Mouse (Mus musculus) heart, embryonic 16.5 days (tissue): ENCODE data around the gene Hpca. TPM values are rescaled to one million over a fixed set of nuclear protein-coding genes. Genes with fewer than 3 reads are reported as not detected.

Source experiments
- ATAC-seq: fragments of 200-750 bp; cut with Nextera tagmentation; replicated peaks from 2 replicates; pipeline ENCODE4 v1.8.0; 2017; ENCODE audit warnings: moderate number of reproducible peaks; ENCODE audit not compliant: insufficient read depth, low FRiP score; ENCODE audit errors: extremely low read depth
- H3K27ac ChIP-seq: fragments of 300-500 bp; sonication (generic); 2 replicates; pipeline ENCODE4 v1.5.1; 2014; ENCODE audit warnings: mild to moderate bottlenecking, low read length, control low read depth, moderate library complexity
- H3K27me3 ChIP-seq: fragments of 300-500 bp; sonication (generic); 2 replicates; pipeline ENCODE4 v1.6.1; 2014; ENCODE audit warnings: low read length, mixed read lengths; ENCODE audit not compliant: control insufficient read depth, insufficient read depth
- H3K36me3 ChIP-seq: fragments of 300-500 bp; sonication (generic); 2 replicates; pipeline ENCODE4 v1.6.1; 2014; ENCODE audit not compliant: control insufficient read depth, insufficient read depth
- H3K4me1 ChIP-seq: fragments of 300-500 bp; sonication (generic); 2 replicates; pipeline ENCODE4 v1.6.1; 2014; ENCODE audit warnings: low read length, mixed read lengths; ENCODE audit not compliant: control insufficient read depth, insufficient read depth
- H3K4me2 ChIP-seq: fragments of 300-500 bp; sonication (generic); 2 replicates; pipeline ENCODE4 v1.6.1; 2014; ENCODE audit warnings: low read depth, mild to moderate bottlenecking, control low read depth, low read length
- H3K4me3 ChIP-seq: fragments of 300-500 bp; sonication (generic); 2 replicates; pipeline ENCODE4 v1.5.1; 2014; ENCODE audit warnings: mild to moderate bottlenecking, control low read depth, low read length
- H3K9ac ChIP-seq: fragments of 300-500 bp; sonication (generic); 2 replicates; pipeline ENCODE4 v1.6.1; 2014; ENCODE audit warnings: low read length, control low read depth
- H3K9me3 ChIP-seq: fragments of 300-500 bp; sonication (generic); replicated peaks from 2 replicates; pipeline ENCODE4 v1.6.1; 2016; ENCODE audit warnings: low read length; ENCODE audit not compliant: control insufficient read depth
- whole genome bisulfite sequencing: fragments of 180-500 bp; shearing (Covaris S2); extraction: QIAGEN DNeasy Blood & Tissue Kit; methylation state at CpG from one replicate; pipeline ENCODE4 v1.1.7; 2014; 5-methylcytosine and 5-hydroxymethylcytosine counted together
- polyA plus RNA-seq: library from polyadenylated mRNA; unstranded; fragments of >200 nt; fragmentation: Nextera tagmentation; extraction: Ambion mirVana; gene quantifications from 2 replicates; pipeline ENCODE4 v1.2.1, GENCODE M21; 2015

The Hpca gene
- polyA plus RNA-seq, 1 experiment from 2014 or later: 0.88 TPM

DNA sequence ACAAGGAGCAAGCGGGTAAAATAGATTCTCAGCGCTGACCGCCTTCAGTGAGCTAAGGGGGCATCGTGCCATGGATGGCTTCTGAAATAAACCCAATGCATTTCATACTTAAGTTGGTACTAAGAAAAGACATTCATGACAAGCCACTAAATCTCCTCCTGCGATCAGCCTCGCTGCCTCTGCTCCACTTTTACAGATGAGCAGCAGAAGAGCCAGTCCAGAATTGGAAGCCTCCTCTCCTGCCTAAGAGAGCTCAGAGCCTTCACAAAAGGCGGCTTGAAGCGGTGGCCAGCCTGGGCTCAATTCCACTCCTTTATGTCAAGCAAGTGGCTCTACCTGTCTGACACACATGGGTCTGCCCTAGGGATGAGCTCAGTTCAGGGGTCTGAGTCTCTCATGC lies 5.1 kb downstream of the Hpca start:
- Histone ChIP-seq H3K4me1 (peaks cover 5% of the 10 kb centered on the region; the same call in 1 of the 2 replicates), H3K9me3 (no peaks in the 10 kb centered on the region), H3K4me3 (no peak overlapping the region), H3K4me2 (no peak overlapping the region), H3K9ac (no peak overlapping the region), H3K27ac (no peak overlapping the region), H3K27me3 (peaks cover 37% of the 10 kb centered on the region), H3K36me3 (no peaks in the 10 kb centered on the region)
- ATAC-seq: no peak
- WGBS: 85% methylated on average over 8 of the region's 8 CpGs

- Histone ChIP-seq H3K4me3 (no peak overlapping the region), H3K4me1 (no peaks in the 10 kb centered on the region), H3K27me3 (peaks cover 16% of the 10 kb centered on the region; the same call in 1 of the 2 replicates), H3K27ac (no peak overlapping the region), H3K9ac (no peak overlapping the region), H3K9me3 (no peaks in the 10 kb centered on the region), H3K4me2 (no peak overlapping the region), H3K36me3 (no peaks in the 10 kb centered on the region)
- WGBS: 30% methylated on average over 28 of the region's 28 CpGs
- ATAC-seq: no peak; the same call in 1 of the 2 replicates
Observed at GRCm38 (mm10) chr4:129113083-129113988, 8.5 kb downstream of the Hpca start.

GRCm38 (mm10) chr4:129112231-129112630 lies 9.6 kb downstream of the Hpca start:
- Histone ChIP-seq H3K9ac (no peak overlapping the region), H3K27me3 (peaks cover 16% of the 10 kb centered on the region), H3K27ac (no peak overlapping the region), H3K4me3 (no peak overlapping the region), H3K4me2 (no peak overlapping the region), H3K9me3 (no peaks in the 10 kb centered on the region), H3K4me1 (no peaks in the 10 kb centered on the region), H3K36me3 (no peaks in the 10 kb centered on the region)
- ATAC-seq: no peak
- 53% methylated on average over 13 of the region's 13 CpGs for WGBS

- H3K27me3 ChIP-seq: peaks cover 23% of the 10 kb centered on the region
- no peak for ATAC-seq
- WGBS: 52% methylated on average over 11 of the region's 11 CpGs
Observed at GRCm38 (mm10) chr4:129111350-129111749, 10.5 kb downstream of the Hpca start.

GRCm38 (mm10) chr4:129110804-129111203 lies 11.0 kb downstream of the Hpca start:
- H3K9me3 ChIP-seq: no peaks in the 10 kb centered on the region
- peaks cover 28% of the 10 kb centered on the region for H3K27me3 ChIP-seq
- H3K4me1 ChIP-seq: no peaks in the 10 kb centered on the region
- H3K27ac ChIP-seq: no peak overlapping the region
- H3K9ac ChIP-seq: no peak overlapping the region
- 82% methylated on average over 6 of the region's 6 CpGs for WGBS
- no peak overlapping the region for H3K4me2 ChIP-seq
- no peak overlapping the region for H3K4me3 ChIP-seq
- no peaks in the 10 kb centered on the region for H3K36me3 ChIP-seq
- ATAC-seq: no peak

More at GRCm38 (mm10) chr4:129111350-129111749, 10.5 kb downstream of the Hpca start:
- no peak overlapping the region for H3K9ac ChIP-seq
- no peak overlapping the region for H3K27ac ChIP-seq
- no peaks in the 10 kb centered on the region for H3K36me3 ChIP-seq
- no peaks in the 10 kb centered on the region for H3K4me1 ChIP-seq
- no peaks in the 10 kb centered on the region for H3K9me3 ChIP-seq
- H3K4me3 ChIP-seq: no peak overlapping the region
- no peak overlapping the region for H3K4me2 ChIP-seq

- Histone ChIP-seq H3K36me3 (no peaks in the 10 kb centered on the region), H3K9me3 (no peaks in the 10 kb centered on the region), H3K4me1 (0 out of 2 replicates have a peak, but pooled peaks cover 3% of the 10 kb centered on the region), H3K4me3 (no peak overlapping the region), H3K27ac (no peak overlapping the region), H3K4me2 (no peak overlapping the region), H3K27me3 (peaks cover 41% of the 10 kb centered on the region), H3K9ac (no peak overlapping the region)
- no peak for ATAC-seq
- WGBS: 64% methylated on average over 7 of the region's 7 CpGs
Observed at GRCm38 (mm10) chr4:129108624-129109023, 13.2 kb downstream of the Hpca start.

- Histone ChIP-seq H3K4me2 (no peak overlapping the region), H3K36me3 (no peaks in the 10 kb centered on the region), H3K27me3 (peaks cover 43% of the 10 kb centered on the region), H3K27ac (no peak overlapping the region), H3K9me3 (no peaks in the 10 kb centered on the region), H3K4me1 (0 out of 2 replicates have a peak, but pooled peaks cover 3% of the 10 kb centered on the region), H3K9ac (no peak overlapping the region), H3K4me3 (no peak overlapping the region)
- WGBS: 59% methylated on average over 10 of the region's 10 CpGs
- no peak for ATAC-seq
Observed at GRCm38 (mm10) chr4:129107348-129107899, 14.4 kb downstream of the Hpca start.

DNA sequence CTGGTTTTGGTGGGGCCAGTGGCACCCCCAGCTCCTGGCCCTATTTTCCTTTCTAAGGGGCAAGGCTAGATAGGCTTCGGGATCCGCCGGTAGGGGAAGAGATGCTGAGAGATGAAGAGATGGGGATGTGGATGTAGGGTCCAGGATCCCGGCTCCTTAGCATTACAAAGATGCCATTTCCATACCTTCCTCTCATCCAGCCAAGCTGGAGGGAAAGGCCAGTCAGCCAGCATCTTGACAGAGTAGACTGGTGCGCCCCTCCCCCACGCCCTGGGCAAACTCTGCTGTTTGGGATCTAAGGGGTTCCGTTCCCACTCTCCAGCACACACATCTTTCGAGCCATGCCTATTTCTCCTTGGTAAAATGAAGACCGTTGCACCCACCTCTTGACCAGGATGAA lies 15.8 kb downstream of the Hpca start:
- Histone ChIP-seq H3K9me3 (no peaks in the 10 kb centered on the region), H3K4me3 (no peak overlapping the region), H3K27ac (no peak overlapping the region), H3K27me3 (peaks cover 47% of the 10 kb centered on the region), H3K36me3 (no peaks in the 10 kb centered on the region), H3K9ac (no peak overlapping the region), H3K4me1 (0 out of 2 replicates have a peak, but pooled peaks cover 3% of the 10 kb centered on the region), H3K4me2 (no peak overlapping the region; the same call in 1 of the 2 replicates)
- 26% methylated on average over 9 of the region's 9 CpGs for WGBS
- no peak for ATAC-seq

DNA sequence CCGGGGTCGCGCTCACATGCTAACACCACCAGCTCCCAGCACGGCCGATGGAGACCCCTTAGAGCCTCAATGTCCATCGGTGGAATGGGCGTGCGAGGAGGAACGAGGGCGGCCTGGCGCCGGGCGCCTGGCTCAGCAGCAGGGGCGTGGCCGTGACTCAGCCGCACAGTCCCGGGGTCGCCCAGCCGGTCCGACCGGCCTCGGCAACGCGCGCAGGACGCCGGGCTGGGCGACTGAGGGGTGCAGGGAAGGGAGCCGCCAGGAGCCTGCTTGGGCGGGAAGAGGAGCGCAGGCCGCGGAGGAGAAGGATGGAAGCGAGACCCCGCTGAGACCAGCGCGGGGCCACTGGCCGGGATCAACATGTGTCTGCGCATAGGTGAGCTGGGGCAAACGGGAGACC lies 16.5 kb downstream of the Hpca start, which contains the start of gene Tmem54:
Gene Tmem54, plus strand, starts transcription at position 193 of the 400 bp plus-strand sequence.
- no peaks in the 10 kb centered on the region for H3K36me3 ChIP-seq
- H3K4me3 ChIP-seq: peak within 1 kb of the TSS; percentile 16; the same call in 1 of the 2 replicates
- 2% methylated on average over 40 of the region's 40 CpGs for WGBS
- H3K4me1 ChIP-seq: 0 out of 2 replicates have a peak, but pooled peaks cover 3% of the 10 kb centered on the region
- no peak within 1 kb of the TSS for H3K9ac ChIP-seq
- H3K4me2 ChIP-seq: peak within 1 kb of the TSS; percentile 32; the same call in 1 of the 2 replicates
- no peak for ATAC-seq
- no peak within 1 kb of the TSS for H3K27ac ChIP-seq
- no peaks in the 10 kb centered on the region for H3K9me3 ChIP-seq
- peaks cover 47% of the 10 kb centered on the region for H3K27me3 ChIP-seq
